Comparison of ENCODE assay signal across 8 mouse cellular contexts in genomic region chr11:115894755-115895520, GRCm38 (mm10). TPM values are rescaled to one million over a fixed set of nuclear protein-coding genes. Genes with fewer than 3 reads are reported as not detected.
DNase-seq lines count a peak whose midpoint lies in the region; ATAC-seq and TF ChIP-seq lines count a peak whose summit lies in the region.

No protein-coding gene starts in this region.

- no peak overlapping the region for H3K4me2 ChIP-seq in embryonic facial prominence, embryonic 14.5 days (ENCODE audit: low read depth, low read length)

- no peak for ATAC-seq in embryonic facial prominence, embryonic 14.5 days (ENCODE audit: low read depth)

- H3K27me3 ChIP-seq in embryonic facial prominence, embryonic 14.5 days (replicated peaks; ENCODE audit: control insufficient read depth, insufficient read depth, low read length): no peaks in the 10 kb centered on the region

- peaks cover 5% of the 10 kb centered on the region for H3K4me1 ChIP-seq in bone marrow, adult 2 months (ENCODE audit: control insufficient read depth, insufficient read depth, low read length)
- H3K4me1 ChIP-seq in embryonic facial prominence, embryonic 14.5 days (ENCODE audit: control insufficient read depth, insufficient read depth, low read length): peaks cover 4% of the 10 kb centered on the region

- TF ChIP-seq CTCF in bone marrow, adult 2 months (IDR thresholded peaks at IDR 0.05; ENCODE audit: control insufficient read depth, insufficient read depth, low read length): peak; percentile 63

- H3K27ac ChIP-seq in bone marrow, adult 2 months (ENCODE audit: control insufficient read depth, insufficient read depth, low read depth, low read length, poor library complexity): no peak overlapping the region
- H3K27ac ChIP-seq in embryonic facial prominence, embryonic 14.5 days (replicated peaks; ENCODE audit: low read depth, low read length): no peak overlapping the region

- no peak overlapping the region for H3K9ac ChIP-seq in embryonic facial prominence, embryonic 14.5 days (ENCODE audit: low read depth, low read length)

- H3K36me3 ChIP-seq in embryonic facial prominence, embryonic 14.5 days (ENCODE audit: control insufficient read depth, insufficient read depth, low read length): peaks cover 45% of the 10 kb centered on the region

- H3K4me3 ChIP-seq in bone marrow, adult 2 months (replicated peaks; ENCODE audit: control insufficient read depth, low read depth, low read length): no peak overlapping the region
- H3K4me3 ChIP-seq in embryonic facial prominence, embryonic 14.5 days (ENCODE audit: low read depth, low read length): no peak overlapping the region

- H3K9me3 ChIP-seq in embryonic facial prominence, embryonic 14.5 days (ENCODE audit: control insufficient read depth, low read length): no peaks in the 10 kb centered on the region

- WGBS in bone marrow, adult 2 months: 63% methylated on average over 14 of the region's 14 CpGs
- WGBS in embryonic facial prominence, embryonic 14.5 days: 71% methylated on average over 12 of the region's 14 CpGs

- no peak for TF ChIP-seq POLR2A in bone marrow, adult 2 months (IDR thresholded peaks at IDR 0.05; ENCODE audit: borderline replicate concordance, control insufficient read depth, low read depth, low read length)

- peak; percentile 69 for DNase-seq in left cerebral cortex, postnatal 4 days
- DNase-seq in left cerebral cortex, adult 8-10 months (ENCODE audit: low spot score in 2 of 2): no peak
- peak; percentile 23 for DNase-seq in embryonic facial prominence, embryonic 14.5 days (ENCODE audit: low spot score)
- DNase-seq in retina, postnatal 7 days (ENCODE audit: low read depth, low spot score): peak; percentile 55
- no peak for DNase-seq in Muller cell, postnatal 12 days (ENCODE audit: inconsistent ontology term)
- DNase-seq in gastrocnemius, postnatal 14 days: no peak
- DNase-seq in adrenal gland, adult 18-20 months (ENCODE audit: low spot score in 2 of 2): no peak

- intact Hi-C loops in left cerebral cortex, postnatal 4 days (cut with DNase I): no loop called here
- intact Hi-C loops in gastrocnemius, postnatal 14 days (cut with DNase I; ENCODE audit: low total_unique reads): loop anchor here (2.0 kb wide), 1 partner anchor 26 kb away; no protein-coding TSS in a partner anchor

RNA-seq across cellular contexts. Expression of gene Smim5, which starts 4.8 kb away (rescaled TPM):
- not detected for total RNA-seq in left cerebral cortex, postnatal 4 days (2021)
- 1 to 10 TPM in 1 of 4 experiments, under 1 TPM in 2, not detected in 1; 0.78 to 1.6 (median 0.95) TPM for total RNA-seq in left cerebral cortex, adult 8-10 months (2022)
- polyA plus RNA-seq in bone marrow, adult 2 months (2011; ENCODE audit: insufficient read depth, insufficient read length, low replicate concordance, missing spikeins): 44.8 and 74.9 TPM in 2 replicates
- polyA plus RNA-seq in embryonic facial prominence, embryonic 14.5 days (2014; fragmentation: Nextera tagmentation; extraction: Ambion mirVana): 16.5 and 20.2 TPM in 2 replicates
- 1 to 10 TPM; 2.2 to 2.4 TPM for total RNA-seq in gastrocnemius, postnatal 14 days (2021)
- under 1 TPM in 1 of 2 experiments, not detected in 1; 0.74 TPM for total RNA-seq in adrenal gland, adult 18-20 months (2021)

RNA-seq across cellular contexts. Expression of gene Smim6, which starts 16.9 kb away (rescaled TPM):
- total RNA-seq in left cerebral cortex, postnatal 4 days (2021): not detected
- total RNA-seq in left cerebral cortex, adult 8-10 months (2022): not detected
- polyA plus RNA-seq in bone marrow, adult 2 months (2011; ENCODE audit: insufficient read depth, insufficient read length, low replicate concordance, missing spikeins): 4.4 and 13.1 TPM in 2 replicates
- 0.71 and 1.4 TPM in 2 replicates for polyA plus RNA-seq in embryonic facial prominence, embryonic 14.5 days (2014; fragmentation: Nextera tagmentation; extraction: Ambion mirVana)
- not detected for total RNA-seq in gastrocnemius, postnatal 14 days (2021)
- total RNA-seq in adrenal gland, adult 18-20 months (2021): not detected

RNA-seq across cellular contexts. Expression of gene Myo15b, which starts 36.7 kb away (rescaled TPM):
- total RNA-seq in left cerebral cortex, postnatal 4 days (2021): under 1 TPM in 1 of 2 experiments, not detected in 1; 0.28 TPM
- under 1 TPM; 0.07 to 0.89 (median 0.57) TPM for total RNA-seq in left cerebral cortex, adult 8-10 months (2022)
- 0.57 TPM in 1 of 2 replicates, not detected in the other for polyA plus RNA-seq in bone marrow, adult 2 months (2011; ENCODE audit: insufficient read depth, insufficient read length, low replicate concordance, missing spikeins)
- polyA plus RNA-seq in embryonic facial prominence, embryonic 14.5 days (2014; fragmentation: Nextera tagmentation; extraction: Ambion mirVana): 0.08 and 0.54 TPM in 2 replicates
- under 1 TPM in 1 of 2 experiments, not detected in 1; 0.09 TPM for total RNA-seq in gastrocnemius, postnatal 14 days (2021)
- total RNA-seq in adrenal gland, adult 18-20 months (2021): not detected

RNA-seq across cellular contexts. Expression of gene Sap30bp, which starts 38.1 kb away (rescaled TPM):
- 10 to 100 TPM; 51.3 to 67.4 TPM for total RNA-seq in left cerebral cortex, postnatal 4 days (2021)
- 10 to 100 TPM; 42.0 to 61.0 (median 55.7) TPM for total RNA-seq in left cerebral cortex, adult 8-10 months (2022)
- polyA plus RNA-seq in bone marrow, adult 2 months (2011; ENCODE audit: insufficient read depth, insufficient read length, low replicate concordance, missing spikeins): 12.8 and 21.7 TPM in 2 replicates
- polyA plus RNA-seq in embryonic facial prominence, embryonic 14.5 days (2014; fragmentation: Nextera tagmentation; extraction: Ambion mirVana): 30.2 and 36.6 TPM in 2 replicates
- 10 to 100 TPM; 13.1 to 15.2 TPM for total RNA-seq in gastrocnemius, postnatal 14 days (2021)
- 10 to 100 TPM; 37.3 to 47.6 TPM for total RNA-seq in adrenal gland, adult 18-20 months (2021)

RNA-seq across cellular contexts. Expression of gene Recql5, which starts 38.3 kb away (rescaled TPM):
- 10 to 100 TPM; 20.4 to 22.1 TPM for total RNA-seq in left cerebral cortex, postnatal 4 days (2021)
- 10 to 100 TPM; 23.5 to 33.0 (median 25.2) TPM for total RNA-seq in left cerebral cortex, adult 8-10 months (2022)
- polyA plus RNA-seq in bone marrow, adult 2 months (2011; ENCODE audit: insufficient read depth, insufficient read length, low replicate concordance, missing spikeins): 17.4 and 40.9 TPM in 2 replicates
- 13.3 TPM in 2 replicates for polyA plus RNA-seq in embryonic facial prominence, embryonic 14.5 days (2014; fragmentation: Nextera tagmentation; extraction: Ambion mirVana)
- total RNA-seq in gastrocnemius, postnatal 14 days (2021): 1 to 10 TPM; 5.7 to 6.3 TPM
- total RNA-seq in adrenal gland, adult 18-20 months (2021): 10 to 100 TPM; 17.1 to 27.1 TPM

Comparison
In these comparisons a context has a peak if more than half of its experiments do, and no peak if none do; other contexts are left out.
1. DNase-seq: peak in left cerebral cortex, postnatal 4 days (single experiment), embryonic facial prominence, embryonic 14.5 days (single experiment) and retina, postnatal 7 days (single experiment); none in left cerebral cortex, adult 8-10 months (0 of 2), Muller cell, postnatal 12 days (single experiment), gastrocnemius, postnatal 14 days (single experiment) and adrenal gland, adult 18-20 months (0 of 2).